Mouse (Mus musculus): ENCODE data around the gene Rbm25. TPM values are rescaled to one million over a fixed set of nuclear protein-coding genes. Genes with fewer than 3 reads are reported as not detected.

The Rbm25 gene
- polyA plus RNA-seq, 1 experiment = 47.5 TPM

DNA sequence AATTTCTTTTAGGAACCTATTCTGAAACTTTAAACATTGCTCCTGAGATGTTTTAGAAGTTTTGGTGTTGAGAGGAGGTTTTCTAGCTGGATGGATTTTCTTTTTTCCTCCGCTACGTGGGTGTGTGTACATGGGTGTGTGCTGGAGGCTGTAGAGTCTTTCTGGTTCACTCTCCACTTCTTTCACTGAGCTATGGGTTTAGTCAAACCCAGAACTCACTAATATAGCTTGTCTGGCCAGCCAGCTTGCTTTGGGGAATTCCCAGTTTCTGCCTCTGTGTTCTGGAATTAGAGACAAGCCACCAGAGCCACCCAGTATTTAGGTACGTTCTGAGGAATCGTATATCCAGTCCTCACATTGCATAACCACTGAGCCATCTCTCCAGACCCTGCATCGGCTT, 63.0 kb downstream of the Rbm25 start:
- Histone ChIP-seq H3K36me3 (ENCODE audit: control insufficient read depth, insufficient read depth, low read length) (no peaks in the 10 kb centered on the region), H3K4me3 (ENCODE audit: control insufficient read depth, low read depth, low read length) (no peak overlapping the region), H3K27ac (ENCODE audit: control insufficient read depth, insufficient read depth, low read depth, low read length) (no peak overlapping the region), H3K27me3 (ENCODE audit: control insufficient read depth, insufficient read depth, low read length) (no peaks in the 10 kb centered on the region), H3K4me1 (ENCODE audit: control insufficient read depth, insufficient read depth, low read length) (0 out of 2 replicates have a peak, but pooled peaks cover 2% of the 10 kb centered on the region)
- TF ChIP-seq CTCF (IDR thresholded peaks at IDR 0.05; ENCODE audit: control insufficient read depth, insufficient read depth, insufficient replicate concordance, low read depth, low read length) (no peak), POLR2A (IDR thresholded peaks at IDR 0.05; ENCODE audit: control insufficient read depth, low read depth, low read length) (no peak)

DNA sequence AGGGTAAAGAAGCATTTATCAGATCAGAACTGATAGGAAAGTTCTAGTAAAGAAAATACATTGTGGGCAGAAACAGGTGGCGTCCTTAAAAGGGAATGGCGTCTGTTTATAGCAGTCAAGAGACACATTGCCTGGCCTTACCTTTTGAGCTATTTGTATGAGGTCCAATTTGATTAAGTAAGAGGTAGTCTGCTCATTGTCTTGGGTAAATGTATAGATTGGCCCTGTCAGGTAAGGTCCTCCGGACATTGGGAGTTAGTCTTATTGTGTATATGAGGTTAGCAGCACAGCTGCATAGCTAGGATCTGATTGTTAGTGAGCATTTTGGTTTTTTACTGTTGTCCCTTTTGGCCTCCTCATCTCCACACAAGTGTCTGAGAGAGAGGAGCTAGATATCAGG, 63.6 kb downstream of the Rbm25 start:
- H3K27ac ChIP-seq (ENCODE audit: control insufficient read depth, insufficient read depth, low read depth, low read length) = no peak overlapping the region

DNA sequence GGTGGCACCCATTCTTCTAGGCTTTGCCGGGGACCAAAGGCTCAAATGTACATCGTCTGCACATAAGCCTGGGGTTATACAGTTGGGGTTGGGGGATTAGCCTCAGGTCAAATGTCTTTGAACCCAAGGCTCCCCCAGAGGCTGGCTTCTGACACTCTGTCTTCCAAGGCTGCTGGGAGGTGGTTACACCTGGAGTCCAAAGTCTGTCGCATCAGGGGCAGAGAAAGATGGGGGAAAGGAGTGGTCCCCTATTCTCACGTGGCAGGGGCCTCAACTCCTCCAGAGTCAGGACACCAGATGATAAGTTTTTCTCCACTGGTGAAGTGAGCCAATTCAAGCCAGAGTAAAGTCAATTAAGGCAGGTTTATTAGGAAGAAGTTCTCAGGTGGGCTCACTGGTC, 67.6 kb downstream of the Rbm25 start:
- Histone ChIP-seq H3K4me1 (ENCODE audit: control insufficient read depth, insufficient read depth, low read length) (no peaks in the 10 kb centered on the region), H3K27me3 (ENCODE audit: control insufficient read depth, insufficient read depth, low read length) (no peaks in the 10 kb centered on the region), H3K4me3 (ENCODE audit: control insufficient read depth, low read depth, low read length) (no peak overlapping the region), H3K36me3 (ENCODE audit: control insufficient read depth, insufficient read depth, low read length) (peaks cover 1% of the 10 kb centered on the region; the same call in 1 of the 2 replicates), H3K27ac (ENCODE audit: control insufficient read depth, insufficient read depth, low read depth, low read length) (no peak overlapping the region)
- no peak for TF ChIP-seq POLR2A (IDR thresholded peaks at IDR 0.05; ENCODE audit: control insufficient read depth, low read depth, low read length)
- no peak for TF ChIP-seq CTCF (IDR thresholded peaks at IDR 0.05; ENCODE audit: control insufficient read depth, insufficient read depth, insufficient replicate concordance, low read depth, low read length)

More for the DNA sequence above, 63.6 kb downstream of the Rbm25 start:
- Histone ChIP-seq H3K36me3 (ENCODE audit: control insufficient read depth, insufficient read depth, low read length) (no peaks in the 10 kb centered on the region), H3K4me3 (ENCODE audit: control insufficient read depth, low read depth, low read length) (no peak overlapping the region), H3K27me3 (ENCODE audit: control insufficient read depth, insufficient read depth, low read length) (no peaks in the 10 kb centered on the region), H3K4me1 (ENCODE audit: control insufficient read depth, insufficient read depth, low read length) (no peaks in the 10 kb centered on the region)
- no peak for TF ChIP-seq POLR2A (IDR thresholded peaks at IDR 0.05; ENCODE audit: control insufficient read depth, low read depth, low read length)
- no peak for TF ChIP-seq CTCF (IDR thresholded peaks at IDR 0.05; ENCODE audit: control insufficient read depth, insufficient read depth, insufficient replicate concordance, low read depth, low read length)

DNA sequence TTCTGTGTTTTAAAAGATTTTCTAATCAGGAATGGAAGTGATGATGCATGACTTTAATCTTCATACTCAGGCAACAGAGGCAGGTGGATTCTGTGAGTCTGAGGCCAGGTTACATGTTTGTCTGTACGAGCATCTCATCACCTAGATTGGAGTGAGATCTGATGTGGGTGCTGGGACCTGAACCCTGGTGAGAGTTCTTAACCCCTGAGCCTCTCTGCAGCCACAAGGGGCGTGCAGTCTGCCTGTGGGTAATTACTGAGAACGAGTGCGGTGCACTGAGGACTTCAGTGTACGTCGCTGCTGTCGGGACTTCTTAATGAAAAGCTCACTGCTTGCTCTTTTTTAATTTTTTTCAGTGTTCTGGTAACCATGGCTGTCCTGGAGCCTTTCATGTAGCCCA, 70.6 kb downstream of the Rbm25 start:
- Histone ChIP-seq H3K4me3 (ENCODE audit: control insufficient read depth, low read depth, low read length) (no peak overlapping the region), H3K36me3 (ENCODE audit: control insufficient read depth, insufficient read depth, low read length) (peaks cover 1% of the 10 kb centered on the region; the same call in 1 of the 2 replicates), H3K4me1 (ENCODE audit: control insufficient read depth, insufficient read depth, low read length) (no peaks in the 10 kb centered on the region), H3K27ac (ENCODE audit: control insufficient read depth, insufficient read depth, low read depth, low read length) (no peak overlapping the region), H3K27me3 (ENCODE audit: control insufficient read depth, insufficient read depth, low read length) (no peaks in the 10 kb centered on the region)
- TF ChIP-seq CTCF (IDR thresholded peaks at IDR 0.05; ENCODE audit: control insufficient read depth, insufficient read depth, insufficient replicate concordance, low read depth, low read length) (no peak), POLR2A (IDR thresholded peaks at IDR 0.05; ENCODE audit: control insufficient read depth, low read depth, low read length) (no peak)

DNA sequence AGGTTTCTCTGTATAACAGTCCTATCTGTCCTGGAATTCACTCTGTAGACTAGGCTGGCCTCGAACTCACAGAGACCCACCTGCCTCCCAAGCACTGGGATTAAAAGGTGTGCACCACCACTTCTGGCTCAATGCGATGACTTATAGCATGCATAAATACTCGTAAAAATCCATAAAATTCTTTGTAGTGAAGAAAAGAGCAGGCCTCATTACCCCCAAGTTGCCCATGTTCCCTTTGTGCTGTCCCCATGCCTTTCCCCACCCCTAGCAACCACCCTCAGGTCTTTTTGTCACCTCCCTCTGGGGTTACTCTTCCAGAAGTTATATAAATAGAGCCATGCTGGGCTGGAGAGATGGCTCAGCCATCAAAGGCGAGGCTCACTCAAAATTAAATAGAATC, 71.8 kb downstream of the Rbm25 start:
- no peak for TF ChIP-seq CTCF (IDR thresholded peaks at IDR 0.05; ENCODE audit: control insufficient read depth, insufficient read depth, insufficient replicate concordance, low read depth, low read length)
- TF ChIP-seq POLR2A (IDR thresholded peaks at IDR 0.05; ENCODE audit: control insufficient read depth, low read depth, low read length) = no peak
- Histone ChIP-seq H3K27ac (ENCODE audit: control insufficient read depth, insufficient read depth, low read depth, low read length) (no peak overlapping the region), H3K4me1 (ENCODE audit: control insufficient read depth, insufficient read depth, low read length) (no peaks in the 10 kb centered on the region), H3K4me3 (ENCODE audit: control insufficient read depth, low read depth, low read length) (no peak overlapping the region), H3K36me3 (ENCODE audit: control insufficient read depth, insufficient read depth, low read length) (peaks cover 1% of the 10 kb centered on the region; the same call in 1 of the 2 replicates), H3K27me3 (ENCODE audit: control insufficient read depth, insufficient read depth, low read length) (no peaks in the 10 kb centered on the region)

DNA sequence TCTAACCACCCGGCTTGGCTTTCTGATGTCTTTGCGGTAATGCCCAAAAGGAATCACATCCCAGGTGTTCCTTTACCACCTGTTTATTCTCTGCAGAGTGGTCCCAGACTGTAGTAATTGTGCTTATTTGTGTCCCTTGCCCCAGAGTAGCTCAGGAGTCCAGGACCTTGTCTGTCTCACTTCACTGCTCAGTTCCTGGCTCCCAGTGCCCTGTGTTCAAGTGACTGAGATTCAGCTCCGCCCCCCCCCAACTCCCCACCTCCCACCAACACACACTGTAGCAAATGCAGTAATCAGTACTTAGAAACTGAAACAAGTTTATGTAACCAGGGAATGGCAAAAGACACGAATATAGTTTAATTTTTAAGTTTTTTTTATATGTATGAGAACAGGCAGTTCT, 75.9 kb downstream of the Rbm25 start:
- Histone ChIP-seq H3K4me3 (ENCODE audit: control insufficient read depth, low read depth, low read length) (no peak overlapping the region), H3K27me3 (ENCODE audit: control insufficient read depth, insufficient read depth, low read length) (no peaks in the 10 kb centered on the region), H3K27ac (ENCODE audit: control insufficient read depth, insufficient read depth, low read depth, low read length) (no peak overlapping the region), H3K36me3 (ENCODE audit: control insufficient read depth, insufficient read depth, low read length) (peaks cover 1% of the 10 kb centered on the region; the same call in 1 of the 2 replicates), H3K4me1 (ENCODE audit: control insufficient read depth, insufficient read depth, low read length) (no peaks in the 10 kb centered on the region)
- TF ChIP-seq CTCF (IDR thresholded peaks at IDR 0.05; ENCODE audit: control insufficient read depth, insufficient read depth, insufficient replicate concordance, low read depth, low read length) (no peak), POLR2A (IDR thresholded peaks at IDR 0.05; ENCODE audit: control insufficient read depth, low read depth, low read length) (no peak)

DNA sequence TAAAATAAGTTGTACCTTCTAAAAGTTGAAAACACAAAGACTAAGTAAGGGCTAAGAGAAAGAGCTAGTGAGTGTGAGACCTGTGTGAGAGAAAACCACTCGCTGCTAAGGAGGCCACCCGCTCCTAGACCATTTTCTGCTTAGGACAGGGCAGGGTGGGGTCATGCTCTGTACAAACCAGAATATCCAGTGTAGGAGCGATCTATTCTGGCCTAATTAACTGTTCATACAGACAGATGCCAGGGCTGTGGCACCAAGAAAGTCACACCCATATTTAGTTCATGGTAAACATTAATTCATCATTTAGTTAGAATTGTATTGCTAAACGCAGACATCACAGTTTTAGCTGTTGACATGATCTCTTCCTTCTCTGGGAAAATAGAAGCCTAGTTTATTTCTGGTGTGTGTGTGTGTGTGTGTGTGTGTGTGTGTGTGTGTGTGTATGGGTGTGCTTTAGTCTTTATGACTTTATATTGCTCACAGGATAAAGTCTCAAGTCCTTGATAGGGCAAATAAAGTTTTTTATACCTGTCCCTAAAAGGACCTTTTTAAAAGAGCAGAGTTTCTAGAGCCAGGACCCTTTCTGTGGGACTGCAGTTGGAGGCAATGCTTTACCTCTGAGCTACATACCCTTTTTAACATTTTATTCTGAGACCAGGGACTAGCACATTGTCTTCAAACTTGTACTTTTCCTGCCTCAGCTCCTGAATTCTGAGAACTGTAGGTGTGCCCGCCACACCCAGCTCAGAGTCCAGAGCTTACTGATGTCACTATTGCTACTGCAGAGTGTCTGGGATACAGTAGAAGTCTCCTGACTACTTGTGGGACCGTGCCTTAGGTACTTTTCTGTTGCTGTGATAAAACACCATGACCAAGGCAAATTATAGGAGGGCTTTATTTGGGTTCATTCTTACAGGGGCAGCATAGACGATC, 77.4 kb downstream of the Rbm25 start:
- TF ChIP-seq POLR2A (IDR thresholded peaks at IDR 0.05; ENCODE audit: control insufficient read depth, low read depth, low read length) (no peak), CTCF (IDR thresholded peaks at IDR 0.05; ENCODE audit: control insufficient read depth, insufficient read depth, insufficient replicate concordance, low read depth, low read length) (no peak)
- H3K27ac ChIP-seq (ENCODE audit: control insufficient read depth, insufficient read depth, low read depth, low read length) = peak overlapping the region; percentile 66; the same call in 1 of the 2 replicates
- H3K4me1 ChIP-seq (ENCODE audit: control insufficient read depth, insufficient read depth, low read length) = no peaks in the 10 kb centered on the region
- no peak overlapping the region for H3K4me3 ChIP-seq (ENCODE audit: control insufficient read depth, low read depth, low read length)
- H3K36me3 ChIP-seq (ENCODE audit: control insufficient read depth, insufficient read depth, low read length) = peaks cover 4% of the 10 kb centered on the region; the same call in 1 of the 2 replicates
- no peaks in the 10 kb centered on the region for H3K27me3 ChIP-seq (ENCODE audit: control insufficient read depth, insufficient read depth, low read length)

All from testis, adult 2 months (tissue).